Mouse (Mus musculus): ENCODE data around the gene Mccc2.
"Not testable (repeated sequence)": the region's sequence is repeated elsewhere in the genome, so short reads cannot be mapped to it uniquely, and the experiment has no call there.

The Mccc2 gene

DNA sequence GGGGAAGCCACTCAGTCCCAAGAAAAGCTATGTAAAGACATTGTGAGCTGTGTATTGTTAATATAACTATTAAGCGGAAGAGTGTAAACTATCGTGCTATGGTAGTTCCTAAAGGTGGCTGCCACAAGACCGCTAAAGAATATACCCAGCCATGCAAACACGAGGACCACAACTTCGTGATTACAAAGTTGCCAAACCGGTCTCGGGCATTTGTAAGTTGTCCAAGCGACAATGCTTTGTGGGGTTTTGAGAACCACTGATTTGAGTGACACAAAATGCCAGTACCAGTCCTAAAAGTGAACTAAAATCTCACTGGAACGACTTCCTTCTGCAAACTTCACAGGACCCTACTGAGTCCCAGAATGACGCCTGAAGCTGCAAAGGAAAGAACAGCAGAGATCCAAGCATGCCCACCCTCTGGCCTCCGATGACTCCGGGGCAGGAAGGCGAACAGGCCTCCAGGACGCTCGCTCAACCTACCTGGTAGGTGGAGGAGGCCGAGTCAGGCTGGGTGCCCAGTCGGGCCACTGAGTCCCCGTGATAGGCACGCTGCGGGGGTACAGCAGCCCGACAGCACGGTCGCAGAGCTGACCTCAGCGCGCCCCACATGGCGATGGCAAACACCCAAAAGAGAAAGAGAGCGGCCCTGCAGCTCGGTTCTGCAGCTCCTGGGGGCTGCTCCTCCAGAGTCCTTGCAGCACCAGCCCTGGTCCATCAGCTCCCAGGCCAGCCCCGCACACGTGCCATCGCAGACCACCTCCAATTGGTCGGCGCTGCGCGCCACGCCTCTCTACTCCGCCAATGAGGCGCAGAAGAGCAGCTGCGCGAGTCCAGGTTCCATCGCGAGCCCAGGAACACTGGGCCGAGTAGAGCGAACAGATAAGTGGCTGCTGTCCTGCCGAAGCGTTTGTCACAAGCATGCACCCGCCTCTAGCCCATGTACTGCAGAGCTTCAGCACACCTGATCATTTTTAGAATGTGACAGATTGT lies at the start of gene Mccc2:
Mccc2 (minus strand) TSS at position 734 of the 990 bp plus-strand sequence.
- peak; percentile 86 to 89 for DNase-seq

DNA sequence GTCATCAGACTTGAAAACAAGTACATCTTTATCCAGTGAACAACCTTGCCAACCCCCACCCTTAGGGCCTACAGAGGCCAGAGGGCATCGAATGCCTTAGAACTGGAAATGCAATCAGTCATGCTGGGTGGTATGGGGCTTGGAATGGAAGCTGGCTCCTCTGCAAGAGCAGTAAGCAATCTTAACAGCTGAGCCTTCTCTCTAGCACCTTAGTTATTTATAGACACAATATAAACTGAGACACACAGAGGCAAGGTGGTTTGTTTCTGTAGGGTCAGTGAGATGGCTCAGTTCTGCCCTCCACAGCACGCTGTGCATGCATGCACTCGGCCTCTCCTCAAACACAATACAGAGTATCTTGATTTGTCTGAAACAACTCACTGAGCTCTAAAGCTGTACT lies 48.5 kb upstream of the Mccc2 start:
- DNase-seq, result no peak

DNA sequence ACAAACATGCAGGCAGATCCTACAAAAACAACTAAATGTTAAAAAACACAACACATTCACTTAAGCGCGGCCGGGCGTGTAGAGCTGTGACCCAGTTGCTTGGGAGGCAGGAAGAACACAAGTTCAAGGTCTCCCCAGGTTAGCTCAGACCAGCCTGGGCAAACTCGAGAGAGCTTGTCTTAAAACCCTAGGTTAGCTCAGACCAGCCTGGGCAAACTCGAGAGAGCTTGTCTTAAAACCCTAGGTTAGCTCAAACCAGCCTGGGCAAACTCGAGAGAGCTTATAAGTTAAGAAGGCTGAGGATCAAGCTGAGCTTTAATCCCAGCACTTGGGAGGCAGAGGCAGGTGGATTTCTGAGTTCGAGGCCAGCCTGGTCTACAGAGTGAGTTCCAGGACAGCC lies 42.3 kb upstream of the Mccc2 start:
- not testable (repeated sequence) for DNase-seq

DNA sequence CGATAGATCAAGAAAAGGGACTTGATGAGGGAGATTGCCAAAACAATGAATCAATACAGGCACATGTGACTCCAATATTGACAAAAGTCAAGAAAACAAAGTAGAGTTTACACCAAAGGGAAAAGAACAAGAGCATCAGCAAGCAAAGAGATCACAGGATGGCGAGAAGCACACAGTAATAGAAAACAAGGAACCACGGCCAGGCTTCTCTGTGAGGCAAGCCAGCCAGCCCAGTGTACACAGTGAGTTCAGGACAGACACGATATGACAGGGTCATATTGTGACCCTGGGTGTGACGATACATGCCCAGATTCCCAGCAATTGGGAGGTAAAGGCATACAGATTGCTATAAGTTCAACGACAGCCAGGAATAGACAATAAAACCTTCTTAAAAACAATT lies 10.6 kb upstream of the Mccc2 start:
- no peak for DNase-seq

DNA sequence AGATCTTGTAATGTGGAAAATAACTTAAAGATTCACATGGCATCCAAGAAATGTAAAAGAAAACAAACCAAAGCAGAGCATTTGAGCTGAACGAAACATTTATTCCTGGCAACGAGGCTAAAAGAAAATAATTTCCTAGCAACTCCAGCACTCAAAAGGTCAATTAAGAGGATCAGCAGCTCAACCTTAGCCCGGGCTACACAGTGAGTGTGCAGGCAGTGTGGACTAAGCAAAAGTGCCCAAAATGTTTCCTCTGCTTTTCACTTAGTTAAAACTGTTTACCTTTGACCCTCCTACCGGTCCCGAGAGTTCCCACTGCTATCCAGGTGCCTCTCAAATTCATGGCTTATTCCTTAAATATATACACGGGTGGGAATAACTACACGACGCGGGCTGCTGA lies 1.5 kb upstream of the Mccc2 start:
- no peak for DNase-seq

DNA sequence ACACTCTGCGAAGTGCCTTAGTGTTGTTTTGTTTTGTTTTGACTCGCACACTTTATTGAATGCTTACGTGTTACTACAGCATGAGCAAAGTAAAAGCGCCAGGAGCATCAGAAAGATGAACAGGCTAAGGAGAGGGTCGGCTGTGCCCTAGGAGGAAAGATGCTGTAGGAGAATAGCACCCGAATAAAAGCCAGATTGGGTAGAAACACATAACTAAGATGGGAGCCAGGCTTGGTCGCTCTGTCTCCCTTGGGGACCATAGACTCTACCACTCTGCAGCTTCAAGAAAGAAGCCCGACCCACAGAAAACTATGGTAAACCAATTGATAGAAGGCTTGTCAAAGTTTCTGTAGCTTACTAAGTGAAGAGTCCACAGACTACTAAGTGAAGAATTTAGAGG lies 498 bp upstream of the Mccc2 start:
- DNase-seq, result peak in 1 of 2 experiments; percentile 10

DNA sequence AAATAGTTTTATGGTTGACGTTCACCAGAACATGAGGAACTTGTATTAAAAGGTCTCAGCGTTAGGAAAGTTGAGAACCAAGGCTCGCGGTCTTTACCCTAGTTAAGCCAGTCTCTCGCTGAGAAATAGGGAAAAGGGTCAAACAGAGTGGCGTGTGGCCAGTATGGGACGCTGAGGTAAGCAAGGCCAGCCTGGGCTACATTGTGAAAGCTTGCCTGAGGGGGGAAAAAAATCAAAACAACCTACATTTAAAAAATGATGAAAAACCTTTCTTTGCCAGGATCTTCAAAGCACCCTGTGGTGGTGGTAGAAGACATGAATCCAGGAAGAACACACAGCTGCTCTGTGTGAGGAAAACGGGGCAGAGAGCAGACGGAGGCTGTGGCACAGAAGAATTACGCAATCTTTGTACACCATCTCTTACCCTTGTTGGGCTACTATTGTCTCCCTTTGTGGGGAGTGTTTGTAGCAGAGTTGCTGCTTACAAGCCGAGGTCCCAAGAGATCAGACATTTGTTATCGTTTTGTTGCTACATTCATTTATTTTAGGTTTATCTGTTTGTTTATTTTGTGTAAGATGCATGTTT lies 9.4 kb downstream of the Mccc2 start:
- no peak for DNase-seq

DNA sequence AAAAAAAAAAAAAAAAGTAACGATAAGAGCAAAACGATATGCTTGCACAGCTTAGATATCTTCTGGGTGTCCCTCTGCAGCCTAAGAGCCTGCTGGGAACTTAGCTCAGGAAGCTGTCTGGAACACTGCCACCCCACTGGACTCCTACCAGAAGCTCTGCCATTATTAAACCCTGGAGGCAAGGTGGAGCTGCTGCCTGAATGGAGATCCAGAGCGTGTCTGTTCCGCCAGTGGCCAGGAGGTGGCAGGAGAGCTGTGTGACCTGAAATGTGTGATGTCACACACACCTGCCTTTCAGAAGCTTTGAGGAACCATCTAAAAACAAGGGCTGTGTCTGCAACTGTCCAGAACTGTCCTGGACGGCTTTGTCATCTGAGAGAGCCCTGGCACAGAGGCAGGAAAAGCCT lies 13.6 kb downstream of the Mccc2 start:
- peak; percentile 86 to 92 for DNase-seq

DNA sequence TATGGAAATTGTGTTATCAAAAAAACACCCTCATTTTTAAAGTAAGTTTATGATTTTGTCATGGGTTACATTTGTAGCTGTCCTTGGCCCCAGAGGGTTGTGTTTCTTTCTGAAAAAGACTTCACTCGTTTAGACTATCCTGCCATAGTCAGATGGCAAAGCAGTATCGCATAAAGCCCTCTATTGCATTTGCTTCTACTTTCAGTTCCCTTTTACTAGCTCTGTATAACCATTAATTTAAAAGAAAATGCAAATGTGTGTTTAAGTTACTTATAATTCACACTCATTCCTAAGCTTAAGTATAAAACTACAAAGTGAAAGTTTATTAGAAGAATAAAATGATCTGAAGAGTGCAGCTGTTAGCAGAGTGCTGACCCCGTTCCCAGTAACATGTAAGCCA lies 16.4 kb downstream of the Mccc2 start:
- no peak for DNase-seq

DNA sequence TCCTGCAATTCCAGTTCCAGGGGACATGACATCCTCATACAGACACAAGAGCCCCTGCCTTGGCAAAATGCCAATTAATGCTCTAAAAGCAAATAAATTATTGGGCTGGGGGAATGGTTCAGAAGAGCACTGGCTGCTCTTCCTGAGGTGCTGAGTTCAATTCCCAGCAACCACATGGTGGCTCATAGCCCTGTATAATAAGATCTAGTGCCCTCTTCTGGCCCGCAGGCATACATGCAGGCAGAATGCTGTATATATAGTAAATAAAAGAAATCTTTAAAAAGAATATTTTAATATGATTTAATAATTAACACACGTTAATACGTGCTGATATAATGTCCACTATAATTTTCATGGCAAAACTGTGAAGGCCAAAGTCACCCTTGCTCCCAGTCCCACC lies 17.3 kb downstream of the Mccc2 start:
- DNase-seq, result no peak

DNA sequence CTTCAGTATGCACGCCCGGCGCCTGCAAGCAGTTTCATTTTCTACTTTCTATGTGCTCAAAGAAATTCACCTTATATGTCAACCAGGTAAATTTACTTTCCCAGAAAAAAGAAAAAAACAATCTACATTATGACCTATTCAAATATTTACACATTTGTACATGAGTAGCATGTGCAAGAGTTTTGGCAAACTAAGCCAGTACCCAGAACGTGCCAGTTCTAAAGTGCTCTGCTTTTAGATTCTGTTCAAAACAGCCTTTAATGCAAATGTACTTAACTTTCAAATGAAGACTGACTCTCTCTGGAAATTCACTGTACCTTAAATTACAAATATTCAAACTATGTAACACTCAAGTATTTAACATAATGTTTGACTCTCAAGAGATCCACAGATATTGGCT lies 25.8 kb downstream of the Mccc2 start:
- no peak for DNase-seq

DNA sequence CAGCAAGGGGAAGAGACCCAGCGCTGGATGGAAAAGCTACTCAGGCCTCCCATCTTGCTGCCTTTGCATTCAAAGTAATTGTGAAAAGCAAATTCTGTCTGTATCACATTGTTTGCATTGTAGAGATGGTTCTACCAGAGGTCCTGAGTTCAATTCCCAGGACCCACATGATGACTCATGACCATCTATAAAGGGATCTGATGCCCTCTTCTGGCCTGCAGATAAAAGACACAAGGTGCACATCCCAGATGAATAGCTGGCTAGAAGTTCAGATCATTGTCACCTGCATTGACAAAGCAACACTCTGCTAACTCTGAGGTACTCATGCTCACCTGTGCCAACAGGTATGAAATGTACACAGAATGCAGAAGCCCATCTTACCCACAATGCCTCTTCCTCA lies 32.1 kb downstream of the Mccc2 start:
- no peak for DNase-seq

DNA sequence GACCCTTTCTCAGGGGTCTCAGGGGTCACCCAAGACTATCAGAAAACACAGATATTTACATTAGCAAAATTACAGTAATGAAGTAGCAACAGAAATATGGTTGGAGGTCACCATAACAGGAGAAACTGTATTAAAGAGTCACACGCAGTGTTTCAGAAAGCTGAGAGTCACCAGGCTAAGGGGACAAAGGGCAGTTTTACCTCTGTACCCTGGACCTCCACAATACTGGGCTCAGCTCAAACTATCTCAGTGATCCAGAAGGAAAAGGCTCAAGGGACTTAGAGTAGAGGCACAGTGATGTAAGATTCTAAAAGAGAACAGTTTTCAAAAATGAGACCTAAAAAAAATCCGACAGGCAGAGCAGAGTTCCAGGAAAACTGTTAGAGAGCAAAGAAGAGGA lies 36.0 kb downstream of the Mccc2 start:
- no peak for DNase-seq

DNA sequence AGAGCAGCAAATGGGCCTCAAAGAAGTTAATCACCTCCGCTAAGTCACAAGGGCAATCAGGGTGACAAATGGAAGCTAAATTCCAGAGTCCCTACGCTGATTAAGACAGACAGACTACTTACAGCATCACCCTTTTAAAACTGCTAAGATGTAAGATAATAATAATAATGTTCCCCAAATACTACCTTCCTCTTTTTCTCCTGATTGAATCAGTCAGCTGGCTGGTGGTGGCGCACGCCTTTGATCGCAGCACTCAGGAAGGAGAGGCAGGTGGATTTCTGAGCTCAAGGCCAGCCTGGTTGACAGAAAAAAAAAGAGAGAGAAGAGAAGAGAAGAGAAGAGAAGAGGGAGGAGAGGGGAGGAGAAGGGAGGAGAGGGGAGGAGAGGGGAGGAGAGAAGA lies 45.4 kb downstream of the Mccc2 start:
- DNase-seq, result no peak

DNA sequence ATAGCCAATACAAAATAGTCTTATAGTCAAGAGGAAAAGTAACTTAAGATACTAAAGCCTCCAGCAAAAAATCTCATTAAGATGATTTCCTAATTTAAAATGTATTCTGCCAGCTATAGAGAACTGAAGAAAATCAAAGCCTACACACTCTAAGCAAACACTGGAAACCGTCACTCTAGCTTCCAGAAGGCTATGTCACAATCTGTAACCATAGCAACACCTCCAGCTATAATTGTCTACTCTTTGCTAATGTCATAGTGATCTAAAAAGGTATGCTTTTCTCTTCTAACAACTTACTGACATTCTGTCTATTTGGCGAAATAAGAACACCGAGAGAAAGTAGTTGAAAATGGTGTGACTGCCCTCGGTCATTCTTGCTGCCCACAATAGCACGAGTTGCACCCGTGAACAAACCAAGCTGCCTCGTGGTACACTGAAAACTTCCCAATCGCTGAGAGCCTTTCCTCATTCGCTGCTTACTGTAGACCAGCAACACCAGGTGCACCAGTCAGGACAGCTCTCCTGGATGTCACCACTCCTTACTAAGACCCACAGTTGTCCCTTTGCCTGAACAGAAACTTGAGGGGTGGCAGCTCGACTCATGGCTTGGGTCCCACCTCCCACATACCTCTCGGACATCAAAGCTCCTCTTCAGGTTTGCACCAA lies 48.3 kb downstream of the Mccc2 start:
- no peak for DNase-seq

DNA sequence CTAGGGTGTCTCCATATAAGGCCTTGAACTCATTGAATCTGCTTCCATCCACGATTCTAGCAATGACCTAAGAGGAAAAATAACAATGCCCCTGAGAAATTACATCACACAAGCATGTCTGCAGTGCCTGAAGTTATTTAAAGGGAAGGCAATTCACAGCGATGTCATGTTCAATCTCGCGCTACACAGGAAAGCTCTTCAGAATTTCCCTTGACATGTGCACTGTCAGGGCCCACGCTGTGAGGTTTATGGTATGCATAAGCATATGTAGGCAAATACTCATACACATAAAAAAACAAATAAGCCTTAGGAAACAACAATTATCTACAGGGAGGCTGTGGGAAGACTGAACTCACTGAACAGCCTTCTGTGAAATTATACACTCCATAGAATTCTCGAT lies 51.6 kb downstream of the Mccc2 start:
- DNase-seq, result no peak

DNA sequence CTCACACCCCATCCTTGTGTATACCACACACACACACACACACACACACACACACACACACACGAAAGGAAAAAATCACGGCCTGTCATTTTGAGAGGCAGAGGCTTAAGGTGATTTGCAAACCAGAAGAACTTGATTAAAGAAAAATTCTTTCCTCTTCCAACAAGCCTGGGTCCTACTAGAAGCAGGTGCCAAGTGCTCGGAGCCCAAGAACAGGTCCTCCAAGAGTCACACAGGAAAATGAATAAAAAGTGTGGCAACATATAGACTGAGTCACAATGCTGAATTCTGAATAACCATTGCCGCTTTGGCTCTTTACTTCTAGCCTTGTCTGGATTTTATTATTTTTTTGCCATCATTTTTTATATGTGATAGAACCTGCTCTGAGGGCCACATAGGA lies 53.8 kb downstream of the Mccc2 start:
- no peak for DNase-seq

DNA sequence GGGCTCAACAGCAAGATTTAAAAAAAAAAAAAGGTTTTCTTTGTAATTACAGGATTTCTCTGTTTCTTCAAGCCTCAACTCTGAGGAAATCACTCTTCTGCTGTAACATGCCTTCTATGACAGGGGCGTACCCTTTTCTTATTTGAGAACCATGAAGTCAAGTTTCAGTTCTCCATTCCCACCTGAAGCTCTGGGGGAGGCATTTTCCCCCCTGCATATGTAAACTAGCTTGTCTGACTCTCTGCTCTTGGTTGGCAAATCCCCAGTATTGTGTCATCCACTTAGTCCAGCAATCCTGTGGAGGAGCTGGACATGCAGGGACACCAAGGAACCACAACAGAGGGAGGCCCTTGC lies 59.9 kb downstream of the Mccc2 start:
- DNase-seq, result no peak

DNA sequence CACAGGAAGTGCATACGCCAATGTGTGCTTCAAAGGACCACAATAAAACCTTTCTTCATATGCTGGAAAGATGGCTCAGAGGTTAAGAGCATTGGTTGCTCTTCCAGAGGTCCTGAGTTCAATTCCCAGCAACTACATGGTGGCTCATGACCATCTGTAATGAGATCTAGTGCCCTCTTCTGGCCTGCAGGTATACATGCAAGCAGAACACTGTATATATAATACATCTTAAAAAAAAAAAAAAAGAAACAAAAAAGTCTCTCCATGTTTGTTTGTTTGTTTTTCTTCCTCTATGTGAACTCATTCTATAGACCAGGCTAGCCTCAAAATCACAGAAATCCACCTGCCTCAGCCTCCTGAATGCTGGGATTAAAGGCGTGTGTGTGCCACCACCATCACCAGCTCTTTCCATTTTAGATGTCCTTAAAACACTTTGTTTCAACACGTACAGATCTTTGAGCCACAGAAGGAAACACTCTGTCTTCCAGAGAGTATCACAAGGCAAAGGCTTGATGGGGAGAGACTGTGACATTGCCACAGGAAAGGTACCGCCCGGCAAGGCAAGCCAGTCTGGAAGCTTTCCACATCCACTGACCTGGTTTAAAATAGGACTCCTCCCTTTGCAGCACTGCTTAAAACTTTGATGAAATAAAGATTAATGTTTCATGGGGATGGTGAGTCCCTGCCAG lies 60.4 kb downstream of the Mccc2 start:
- no peak for DNase-seq

DNA sequence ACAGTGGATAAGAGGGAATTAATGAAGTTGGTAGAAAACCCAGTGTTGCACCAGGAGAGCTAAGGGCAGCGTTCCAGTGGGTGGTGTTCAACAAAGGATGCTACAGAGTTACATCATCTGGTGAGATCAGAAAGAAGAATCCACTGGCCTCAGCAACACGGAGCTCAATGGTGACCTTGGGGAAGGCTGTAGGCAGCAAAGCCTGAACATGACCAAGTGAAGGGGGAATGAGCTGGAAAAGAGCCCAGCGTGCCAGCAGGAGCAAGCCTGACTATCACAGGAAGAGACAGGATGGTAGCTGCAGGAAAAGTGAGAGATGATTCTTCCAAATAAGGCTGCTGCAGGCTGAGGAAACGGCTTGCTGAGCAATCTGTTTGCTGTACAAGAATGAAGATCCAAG lies 68.0 kb downstream of the Mccc2 start:
- peak; percentile 53 to 61 for DNase-seq

DNA sequence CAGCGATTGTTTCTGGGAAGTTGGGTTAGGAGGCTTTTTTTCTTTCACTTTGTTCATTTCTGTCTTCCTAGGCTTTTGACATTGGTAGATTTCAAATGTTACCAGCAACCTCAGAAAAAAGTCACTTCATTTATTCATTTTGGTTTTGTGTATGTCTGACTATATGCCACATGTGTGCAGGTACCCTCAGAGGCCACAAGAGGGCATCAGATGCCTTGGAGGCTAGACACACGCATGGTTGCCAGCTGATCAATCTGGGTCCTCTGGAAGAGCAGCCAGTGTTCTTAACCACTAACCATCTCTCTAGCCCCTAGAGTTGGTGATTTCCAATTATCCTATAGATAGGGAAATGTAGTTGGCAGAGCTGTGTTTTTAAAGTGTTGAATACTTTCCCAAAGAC lies 71.9 kb downstream of the Mccc2 start:
- no peak for DNase-seq

DNA sequence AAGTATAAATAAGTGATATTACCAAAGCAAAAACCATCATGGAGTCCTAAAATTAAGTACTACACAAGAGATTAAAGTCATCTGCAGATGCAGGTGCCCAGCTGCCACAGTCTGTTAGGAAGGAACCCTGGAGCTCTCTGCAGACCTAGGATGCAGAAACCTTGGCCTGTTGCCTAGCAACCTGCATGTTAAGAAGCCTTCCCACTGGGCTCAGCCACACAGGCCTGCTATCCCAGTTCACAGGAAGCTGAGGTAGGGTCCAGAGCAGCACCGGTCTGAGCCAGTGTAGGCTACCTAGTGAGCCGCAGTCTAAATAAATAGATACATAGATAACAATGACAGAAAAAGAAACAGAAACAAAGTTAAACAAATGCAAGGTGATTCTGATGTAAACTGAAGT lies 74.8 kb downstream of the Mccc2 start:
- peak; percentile 54 to 57 for DNase-seq

DNA sequence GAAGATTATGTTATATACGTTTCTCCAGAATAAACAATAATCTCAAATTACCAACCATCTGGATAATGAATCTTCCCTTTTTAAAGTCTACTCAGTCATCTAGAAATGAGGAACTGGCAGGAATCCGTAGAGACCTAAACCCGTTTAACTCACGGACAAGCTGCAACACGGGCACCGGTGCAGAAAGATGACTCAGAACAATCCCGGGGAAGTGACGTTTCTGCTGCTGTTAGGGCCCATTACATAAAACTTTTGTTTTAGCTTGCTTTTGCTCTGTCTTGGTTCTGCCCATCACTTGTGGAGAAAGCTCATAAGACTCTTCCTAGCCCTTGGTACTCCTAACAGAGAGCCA lies 76.1 kb downstream of the Mccc2 start:
- no peak for DNase-seq

Measured in cerebellum, postnatal 14 days (tissue).